Mouse (Mus musculus) CD8-positive naive resting alpha-beta T cell, adult 2 months (primary cell): Measurements from ENCODE around the gene Mturn.

Source experiments
- DNase-seq, 2 experiments: peaks; one replicate each; pipeline ENCODE4 v3.0.0; 2022; ENCODE audit warnings: low read depth in 2 of 2, low spot score in 2 of 2

Gene Mturn

DNA sequence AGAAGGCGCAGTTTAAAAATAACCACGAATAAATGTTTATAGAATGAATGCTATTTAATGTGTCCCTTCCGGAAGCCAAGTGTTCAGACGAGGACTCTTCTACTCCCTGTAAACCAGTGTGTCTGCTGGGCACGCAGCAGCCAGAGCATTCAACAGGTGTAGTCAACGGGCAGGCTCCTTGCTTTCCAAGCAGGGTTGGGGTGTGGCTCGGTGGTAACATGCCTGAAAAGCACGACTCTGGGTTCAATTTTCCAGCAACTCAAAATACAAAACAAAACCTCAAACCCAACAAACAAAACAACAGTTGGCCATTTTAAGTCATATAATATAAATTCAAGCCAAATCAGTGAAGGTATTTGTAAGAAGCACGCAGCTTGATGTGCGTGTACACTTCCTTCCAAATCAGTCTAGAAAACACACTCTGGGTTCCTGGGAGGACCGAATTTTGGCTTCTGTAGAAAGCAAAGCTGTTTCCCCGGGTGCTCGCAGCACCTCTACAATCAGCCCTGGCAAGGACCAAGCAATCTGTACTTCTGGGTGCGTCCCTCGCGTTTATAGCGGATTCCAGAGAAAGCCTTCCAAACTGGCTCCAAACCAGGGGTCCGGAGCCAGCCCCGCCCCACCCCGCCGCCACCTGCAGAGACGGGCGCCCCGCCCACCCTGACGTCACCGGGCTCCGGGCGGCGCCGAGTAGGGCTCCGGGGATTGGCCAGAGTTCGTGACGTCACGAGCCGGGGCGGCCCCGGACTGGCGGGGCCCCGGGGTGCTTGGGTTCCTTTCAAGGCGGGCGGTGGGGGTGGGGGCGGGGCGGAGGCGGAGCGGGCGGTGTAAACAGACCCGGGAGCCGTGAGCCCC is at the start of gene Mturn:
Gene Mturn, plus strand, starts transcription at position 734 of the 855 bp plus-strand sequence.
- peak; percentile 96 to 97 for DNase-seq

DNA sequence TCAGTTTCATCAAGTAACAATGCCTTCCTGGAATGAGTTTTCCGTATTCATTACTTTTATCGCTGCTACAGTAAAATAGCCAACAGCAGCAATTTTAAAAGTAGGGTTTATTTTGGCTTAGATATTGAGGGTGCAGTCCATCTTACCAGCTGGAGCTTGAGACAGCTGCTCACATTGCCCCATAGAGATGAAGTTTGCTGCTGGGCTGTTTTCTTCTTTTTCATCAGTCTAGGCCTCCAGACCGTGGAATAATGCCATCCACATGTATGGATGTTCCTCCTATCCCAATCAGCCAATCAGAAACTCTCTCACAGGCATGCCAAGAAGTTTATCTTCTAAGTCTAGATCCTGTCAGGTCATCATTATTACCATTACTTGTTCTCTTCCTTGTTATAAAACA is 41.5 kb upstream of the Mturn start:
- DNase-seq = no peak

DNA sequence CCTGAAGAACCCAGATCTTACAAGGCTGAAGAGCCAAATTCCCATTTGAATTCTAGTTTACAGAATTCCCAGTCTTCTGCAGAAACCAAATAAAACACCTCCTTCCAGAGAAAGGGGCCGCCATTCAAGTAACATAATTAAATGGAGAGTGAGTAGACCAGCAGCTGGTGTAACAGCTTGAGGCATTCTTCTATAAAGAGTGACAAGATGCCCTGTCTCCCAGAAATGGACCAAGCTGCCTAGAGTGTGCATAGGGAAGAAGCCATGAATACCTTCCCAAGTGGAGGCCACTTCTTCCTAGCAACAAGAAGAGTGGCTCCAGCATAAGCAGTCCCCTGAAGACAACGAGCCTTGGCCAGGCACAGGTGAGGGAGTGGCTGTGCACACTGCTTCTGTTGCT is 39.5 kb upstream of the Mturn start:
- DNase-seq = no peak

- DNase-seq = no peak
Measured at GRCm38 (mm10) chr6:54643181-54643580, 38.2 kb upstream of the Mturn start.

GRCm38 (mm10) chr6:54655471-54656095 is 25.8 kb upstream of the Mturn start:
- DNase-seq = no peak

DNA sequence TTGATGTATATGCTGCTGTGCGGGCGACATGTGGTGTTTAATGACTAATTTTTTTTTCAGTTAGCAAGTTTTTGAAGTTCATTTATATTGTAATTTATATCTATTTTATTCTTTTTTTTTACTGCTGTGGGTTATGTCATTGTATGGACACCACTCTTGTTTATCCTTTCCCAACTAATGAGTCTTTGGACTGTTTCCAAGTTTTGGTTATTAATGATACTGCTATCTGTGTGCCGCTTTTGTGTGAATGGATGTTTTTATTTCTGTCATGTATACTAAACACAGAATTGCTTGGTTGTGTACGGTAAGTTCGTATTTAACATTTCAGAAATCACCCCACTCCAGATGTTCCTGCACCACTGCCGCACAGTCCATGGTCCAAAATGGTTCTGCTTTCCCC is 23.6 kb upstream of the Mturn start:
- DNase-seq = no peak

DNA sequence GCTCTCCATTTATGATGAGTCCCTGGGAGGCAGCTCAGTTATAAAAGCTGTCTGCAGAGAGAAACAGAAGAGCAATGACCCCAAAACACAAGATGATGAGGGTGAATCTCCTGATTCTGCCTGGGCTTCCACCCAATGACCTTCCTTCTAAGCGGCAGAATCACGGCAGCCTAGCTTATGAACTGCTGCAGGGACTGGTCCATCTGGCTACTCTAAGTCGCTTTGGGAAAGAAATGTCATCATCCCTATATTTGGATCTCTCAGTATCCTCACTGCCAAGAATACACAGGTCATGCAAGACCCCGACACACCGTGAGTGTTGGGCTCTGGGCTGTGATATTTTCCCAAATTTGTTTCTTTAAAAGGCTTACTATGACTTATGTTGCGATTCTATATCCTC is 11.6 kb upstream of the Mturn start:
- DNase-seq = no peak

DNA sequence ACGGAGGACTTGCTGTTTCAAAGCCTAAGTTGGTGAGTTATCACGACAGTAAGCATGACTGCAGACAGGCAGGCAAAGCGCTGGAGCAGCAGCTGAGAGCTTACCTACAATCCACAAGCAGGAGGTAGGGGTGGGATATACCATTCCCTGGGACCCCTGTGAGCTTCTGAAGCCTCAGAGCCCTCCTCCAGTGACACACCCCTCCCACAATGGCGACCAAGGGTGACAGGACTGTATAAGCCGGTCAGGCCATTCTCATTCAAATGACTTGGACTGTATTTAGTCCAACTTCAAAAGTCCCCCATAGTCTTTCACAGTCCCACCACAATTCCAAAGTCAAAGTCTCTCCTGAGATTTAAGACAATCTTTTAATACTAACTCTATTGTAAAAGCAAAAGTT is 8.5 kb upstream of the Mturn start:
- no peak for DNase-seq

DNA sequence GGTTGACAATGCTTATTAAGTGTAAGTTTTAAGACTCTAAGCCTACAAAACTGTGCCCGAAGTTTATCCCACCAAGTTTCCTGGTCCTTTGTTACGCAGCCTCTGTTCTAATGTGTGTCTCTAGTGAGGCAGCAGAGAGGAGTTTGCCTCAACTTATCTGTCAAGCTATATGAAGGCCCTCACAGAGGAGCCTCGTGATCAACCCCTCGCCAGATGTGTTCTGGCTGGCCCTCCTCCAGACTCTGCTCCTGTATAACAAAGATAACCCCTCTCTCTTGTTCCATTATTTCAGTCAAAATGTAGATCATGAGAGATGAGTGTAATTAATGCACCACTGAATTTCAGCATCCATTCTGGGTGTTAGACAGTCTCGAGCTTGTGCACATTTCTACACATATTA is 1.7 kb upstream of the Mturn start:
- no peak for DNase-seq

DNA sequence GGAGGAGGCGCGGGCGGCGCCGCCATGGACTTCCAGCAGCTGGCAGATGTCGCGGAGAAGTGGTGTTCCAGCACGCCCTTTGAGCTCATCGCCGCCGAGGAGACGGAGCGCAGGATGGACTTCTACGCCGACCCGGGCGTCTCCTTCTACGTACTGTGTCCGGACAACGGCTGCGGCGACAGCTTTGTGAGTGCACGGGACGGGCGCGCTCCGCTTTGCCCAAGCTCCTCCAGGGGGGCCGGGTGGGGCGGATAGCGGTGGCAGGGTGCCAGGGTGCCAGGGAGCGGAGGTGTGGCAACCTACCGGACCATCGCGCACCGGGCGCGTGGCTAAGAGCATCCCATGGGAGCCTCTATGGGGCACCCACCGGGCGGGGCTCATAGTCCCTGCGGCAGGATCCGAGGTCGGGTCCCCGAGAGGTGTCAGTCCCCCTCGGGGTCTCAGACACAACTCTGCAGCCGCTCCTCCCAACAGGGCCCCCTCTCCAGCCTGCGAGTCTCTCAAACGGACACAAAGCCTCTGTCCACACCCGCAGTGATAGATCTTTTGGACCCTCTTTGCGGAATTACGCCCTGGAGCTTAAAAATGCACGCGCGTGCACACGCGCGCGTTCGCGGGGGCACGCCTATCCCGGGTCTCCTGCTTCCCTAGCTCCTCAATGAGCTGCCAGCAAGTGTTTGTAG is 463 bp downstream of the Mturn start:
- DNase-seq = no peak

DNA sequence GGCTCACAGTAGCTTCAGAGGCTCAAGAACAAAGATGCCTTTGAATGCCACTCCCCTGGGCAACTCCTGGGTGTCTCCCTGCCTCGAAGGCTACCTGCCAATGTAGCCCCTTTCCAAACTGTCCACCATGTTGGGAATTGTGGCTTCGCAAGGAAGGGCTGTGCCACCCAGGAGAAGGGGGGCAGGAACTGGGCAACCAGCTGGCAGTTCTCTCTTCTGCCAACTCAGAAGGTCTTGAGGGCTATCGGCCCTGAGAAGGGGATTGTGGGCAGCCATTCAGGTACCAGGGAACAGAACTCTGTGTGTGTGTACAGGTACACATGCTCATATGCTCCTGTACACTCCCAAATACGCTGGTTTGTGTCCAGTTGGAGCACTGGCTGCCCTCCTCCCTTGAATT is 2.7 kb downstream of the Mturn start:
- no peak for DNase-seq

GRCm38 (mm10) chr6:54685103-54685502 is 3.7 kb downstream of the Mturn start:
- peak; percentile 29 to 31 for DNase-seq

GRCm38 (mm10) chr6:54685716-54686395 is 4.4 kb downstream of the Mturn start:
- DNase-seq = no peak

DNA sequence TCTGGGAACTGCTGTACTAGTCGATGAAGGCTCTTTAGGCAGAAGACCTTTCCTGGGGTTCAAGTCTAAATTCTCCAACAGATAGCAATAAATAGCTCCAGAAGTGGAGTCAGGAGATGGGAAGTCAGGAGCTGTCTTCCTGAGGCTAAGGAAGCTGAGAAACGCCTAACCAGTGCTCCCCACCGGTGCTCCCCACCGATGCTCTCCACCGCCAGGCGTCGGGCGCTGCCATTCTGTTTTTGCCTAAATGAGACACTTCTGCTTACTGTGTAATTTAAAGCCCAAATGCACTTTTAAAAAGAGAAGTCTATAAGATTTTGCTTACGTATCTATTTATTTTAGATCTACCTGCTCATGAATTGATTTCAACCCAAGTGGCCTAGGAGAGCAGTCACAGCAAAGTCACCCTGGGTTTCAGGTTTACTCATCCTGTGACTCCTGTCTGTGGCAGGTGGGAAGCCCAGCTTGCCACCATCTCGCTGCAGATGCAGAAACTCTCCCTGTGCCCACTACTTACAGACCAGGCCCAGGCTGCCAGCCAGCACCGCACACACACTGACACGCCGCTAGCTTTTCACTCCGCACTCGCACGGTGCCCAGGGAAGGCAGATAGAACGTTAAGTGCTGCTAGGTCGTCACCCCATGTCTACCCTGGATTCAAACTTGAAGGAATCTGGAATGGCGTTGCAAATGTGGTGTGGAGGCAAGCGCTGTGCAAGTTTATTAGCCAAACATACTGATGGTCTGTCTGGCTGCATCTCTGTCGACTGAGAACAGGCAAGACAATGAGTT is 5.7 kb downstream of the Mturn start:
- no peak for DNase-seq

DNA sequence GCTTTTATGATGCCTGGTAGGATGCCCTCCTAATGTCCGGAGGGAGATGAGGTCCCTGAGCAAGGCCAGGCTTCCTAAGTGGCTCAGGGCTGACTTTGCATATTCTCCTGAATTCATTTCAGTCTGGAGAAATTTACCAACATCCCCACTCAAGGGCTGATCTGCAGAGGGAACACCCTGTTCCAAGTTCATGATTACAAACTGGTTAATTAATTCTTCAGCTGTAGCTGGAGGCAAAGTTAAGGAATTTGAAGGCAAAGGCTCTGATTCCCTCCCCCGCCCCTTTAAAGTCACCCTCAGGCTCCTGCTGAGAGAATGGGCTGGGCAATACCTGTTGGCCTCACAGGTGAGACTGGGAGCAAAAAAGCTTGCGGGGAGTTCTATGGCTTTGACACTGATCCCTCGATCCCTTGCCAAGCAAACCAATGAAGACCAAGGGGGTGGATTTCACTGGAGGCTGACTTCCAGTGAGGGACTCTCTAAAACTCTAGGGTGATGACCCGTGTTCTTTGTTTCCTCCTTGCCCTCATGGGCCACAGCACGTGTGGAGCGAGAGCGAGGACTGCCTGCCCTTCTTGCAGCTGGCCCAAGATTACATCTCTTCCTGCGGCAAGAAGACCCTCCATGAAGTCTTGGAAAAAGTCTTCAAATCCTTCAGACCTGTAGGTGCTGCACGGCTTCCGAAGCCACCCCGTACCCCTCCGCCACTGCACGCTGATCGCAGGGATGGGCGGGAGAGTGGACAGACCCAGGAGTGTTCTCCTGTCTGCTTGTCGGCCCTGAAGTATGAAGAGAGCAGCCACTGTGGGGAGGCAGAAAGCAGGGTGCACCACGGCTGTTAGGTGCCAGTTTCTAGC is 7.3 kb downstream of the Mturn start:
- DNase-seq = no peak

DNA sequence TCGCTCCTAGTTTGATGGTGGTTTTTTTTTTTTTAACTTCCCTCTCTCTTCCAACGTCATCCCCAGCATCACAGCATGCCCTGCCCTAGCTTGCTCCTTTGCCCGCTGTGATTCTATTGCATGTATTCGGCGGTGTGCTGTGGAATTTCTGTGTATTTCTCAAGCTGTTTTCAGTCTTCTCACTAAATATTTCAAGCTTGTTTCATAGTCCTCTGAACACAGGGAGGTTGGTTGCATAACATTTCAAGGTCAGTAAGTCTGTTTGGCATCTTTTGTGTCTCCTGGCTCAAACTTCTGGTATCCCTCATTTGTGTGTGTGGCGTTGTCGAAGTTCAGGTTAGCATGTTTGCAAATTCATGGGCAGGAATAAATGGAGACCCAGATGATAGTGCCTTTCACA is 8.3 kb downstream of the Mturn start:
- DNase-seq = no peak

GRCm38 (mm10) chr6:54690838-54691237 is 9.4 kb downstream of the Mturn start:
- no peak for DNase-seq

DNA sequence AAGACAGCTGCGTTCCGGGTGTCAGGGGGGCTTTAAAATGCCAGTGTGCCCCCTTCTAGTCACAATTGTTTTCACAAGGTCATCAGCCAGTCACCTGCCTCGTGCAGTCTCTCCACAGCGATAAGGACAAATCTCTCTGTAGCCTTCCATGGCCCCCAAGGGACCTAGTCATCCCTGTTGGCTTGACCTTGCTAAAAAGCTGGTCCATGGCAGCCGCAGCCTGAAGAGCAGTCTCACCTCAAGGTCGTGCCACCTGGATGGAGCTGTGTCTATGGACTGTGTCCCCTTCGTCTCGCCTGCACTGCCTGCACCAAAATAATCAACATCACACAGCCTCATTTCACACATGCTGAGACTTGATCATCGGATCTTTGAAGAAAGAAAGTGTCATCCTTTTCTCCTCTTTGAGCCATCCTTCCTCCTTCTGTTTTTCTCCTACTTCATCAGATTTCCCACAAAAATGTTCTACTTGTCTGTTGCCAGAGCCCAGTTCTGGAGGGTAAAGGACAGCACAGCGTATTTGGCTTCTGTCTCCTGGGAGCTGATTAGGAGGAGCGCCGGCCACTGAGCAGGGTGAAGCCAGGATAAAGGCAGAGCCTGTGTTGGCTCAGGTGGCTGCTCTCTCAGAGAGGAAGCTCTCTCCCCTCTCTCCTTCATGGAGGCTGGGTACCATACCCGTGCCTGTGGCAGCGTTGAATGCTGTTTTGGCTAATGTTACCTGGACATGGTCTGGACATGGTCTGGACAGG is 10.1 kb downstream of the Mturn start:
- DNase-seq = no peak

DNA sequence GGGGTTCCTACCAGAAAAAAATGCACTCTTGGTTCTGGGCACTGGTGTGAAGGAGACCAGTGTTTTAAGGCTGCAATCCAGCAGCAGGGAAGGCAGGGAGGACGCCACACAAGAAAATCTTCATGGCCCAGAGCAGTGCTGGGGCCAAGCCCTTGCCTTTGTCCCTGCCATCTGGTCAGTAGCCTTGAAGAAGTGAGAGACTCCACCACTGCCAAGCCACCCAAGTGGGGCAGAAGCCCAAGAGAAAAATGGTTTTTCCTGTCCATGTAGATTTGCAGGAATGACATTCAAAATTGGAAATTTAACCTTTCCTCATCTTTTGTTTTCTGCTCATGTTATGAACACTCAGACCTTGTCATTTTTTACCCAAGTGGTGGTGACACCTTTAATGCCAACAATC is 10.8 kb downstream of the Mturn start:
- no peak for DNase-seq
